Mouse (Mus musculus) liver, embryonic 14.5 days (tissue): Measurements from ENCODE around the gene A930009A15Rik. TPM values are rescaled to one million over a fixed set of nuclear protein-coding genes. Genes with fewer than 3 reads are reported as not detected.

Experiments
- ATAC-seq: fragments of 200-750 bp; cut with Nextera tagmentation; 2 replicates; pipeline ENCODE4 v1.8.0; 2017; ENCODE audit warnings: moderate number of reproducible peaks, mild to moderate bottlenecking, moderate library complexity; ENCODE audit not compliant: insufficient read depth
- DNase-seq, 3 experiments: peaks; one replicate each; pipeline ENCODE4 v3.0.0-alpha.2; 2012 to 2013; ENCODE audit warnings: low read depth in 3 of 3, low spot score in 3 of 3
- H3K27ac ChIP-seq: fragments of 300-500 bp; sonication (generic); 2 replicates; pipeline ENCODE4 v1.5.1; 2014; ENCODE audit warnings: moderate library complexity, mild to moderate bottlenecking, control low read depth, inconsistent platforms
- H3K27me3 ChIP-seq: fragments of 300-500 bp; sonication (generic); 2 replicates; pipeline ENCODE4 v1.6.1; 2014; ENCODE audit warnings: mild to moderate bottlenecking, low read length, moderate library complexity; ENCODE audit not compliant: control insufficient read depth, insufficient read depth
- H3K36me3 ChIP-seq: fragments of 300-500 bp; sonication (generic); replicated peaks from 2 replicates; pipeline ENCODE4 v1.6.1; 2014; ENCODE audit warnings: low read depth; ENCODE audit not compliant: control insufficient read depth, insufficient read depth
- H3K4me1 ChIP-seq, 2 experiments: fragments of 200-500 bp in 1 of 2; fragments of 300-500 bp in 1 of 2; sonication (generic) in 1 of 2; replicated peaks; 2 replicates each; pipeline ENCODE4 v1.6.1; 2012 to 2014; ENCODE audit warnings: antibody characterized with exemption in 1 of 2, inconsistent platforms in 1 of 2, low read length in 1 of 2; ENCODE audit not compliant: control insufficient read depth in 2 of 2, insufficient read depth in 2 of 2
- H3K4me2 ChIP-seq: fragments of 300-500 bp; sonication (generic); 2 replicates; pipeline ENCODE4 v1.6.1; 2014; ENCODE audit warnings: low read depth, mild to moderate bottlenecking, control low read depth, moderate library complexity
- H3K4me3 ChIP-seq, 2 experiments: fragments of 200-500 bp in 1 of 2; fragments of 300-500 bp in 1 of 2; sonication (generic) in 1 of 2; 2 replicates each; pipeline ENCODE4 v1.5.1; 2012 to 2014; ENCODE audit warnings: low read depth in 2 of 2, low read length in 2 of 2, mild to moderate bottlenecking in 2 of 2, control low read depth in 1 of 2, inconsistent platforms in 1 of 2, moderate library complexity in 1 of 2; ENCODE audit not compliant: insufficient read depth in 1 of 2
- H3K9ac ChIP-seq: fragments of 300-500 bp; sonication (generic); replicated peaks from 2 replicates; pipeline ENCODE4 v1.6.1; 2014; ENCODE audit warnings: mild to moderate bottlenecking, control low read depth, moderate library complexity
- H3K9me3 ChIP-seq: fragments of 300-500 bp; sonication (generic); 2 replicates; pipeline ENCODE4 v1.6.1; 2016; ENCODE audit warnings: low read length, mixed read lengths; ENCODE audit not compliant: control insufficient read depth
- CTCF ChIP-seq: IDR thresholded peaks from 2 replicates; pipeline ENCODE4 v1.5.1; 2016; ENCODE audit warnings: antibody characterized with exemption, low read depth, control low read depth
- EP300 ChIP-seq: IDR thresholded peaks from 2 replicates; pipeline ENCODE4 v1.6.1; 2016; ENCODE audit warnings: antibody characterized with exemption, low read depth
- WGBS: fragments of 180-500 bp; shearing (Covaris S2); extraction: QIAGEN DNeasy Blood & Tissue Kit; methylation state at CpG from one replicate; pipeline ENCODE4 v1.1.7; 2014; ENCODE audit not compliant: insufficient replicate concordance; 5-methylcytosine and 5-hydroxymethylcytosine counted together
- polyA plus RNA-seq, 2 experiments: library from polyadenylated mRNA; depleted of rRNA in 1 of 2; stranded (reverse) in 1 of 2; unstranded in 1 of 2; fragments of >200 nt; fragmentation: Nextera tagmentation in 1 of 2; extraction: Ambion mirVana in 1 of 2; gene quantifications; 2 replicates each; pipeline versions ENCODE4 v1.2.1 to v1.2.3; 2012 to 2014

Gene A930009A15Rik
- polyA plus RNA-seq, 2 experiments = not detected

GRCm38 (mm10) chr10:115570577-115570976, 791 bp downstream of the A930009A15Rik start:
- no peaks in the 10 kb centered on the region for H3K4me1 ChIP-seq
- WGBS = 48% methylated on average over 2 of the region's 2 CpGs
- H3K27me3 ChIP-seq = no peaks in the 10 kb centered on the region
- DNase-seq = no peak
- no peak overlapping the region for H3K27ac ChIP-seq
- no peak overlapping the region for H3K9ac ChIP-seq
- no peaks in the 10 kb centered on the region; the same call in 1 of the 2 replicates for H3K9me3 ChIP-seq
- H3K4me2 ChIP-seq = no peak overlapping the region
- ATAC-seq = no peak
- H3K4me3 ChIP-seq = no peak overlapping the region
- H3K36me3 ChIP-seq = no peaks in the 10 kb centered on the region
- TF ChIP-seq CTCF (no peak), EP300 (no peak)

- H3K27me3 ChIP-seq = no peaks in the 10 kb centered on the region
- ATAC-seq (no peak), DNase-seq (no peak)
- H3K27ac ChIP-seq = no peak overlapping the region
- no peak overlapping the region for H3K9ac ChIP-seq
- H3K36me3 ChIP-seq = no peaks in the 10 kb centered on the region
- TF ChIP-seq EP300 (no peak), CTCF (no peak)
- 77% methylated on average over 6 of the region's 6 CpGs for WGBS
- no peak overlapping the region for H3K4me2 ChIP-seq
- H3K9me3 ChIP-seq = no peaks in the 10 kb centered on the region; the same call in 1 of the 2 replicates
- no peaks in the 10 kb centered on the region for H3K4me1 ChIP-seq
- no peak overlapping the region for H3K4me3 ChIP-seq
These were observed 1.5 kb downstream of the A930009A15Rik start for GRCm38 (mm10) chr10:115571317-115571716.

- Histone ChIP-seq H3K9ac (no peak overlapping the region), H3K27me3 (no peaks in the 10 kb centered on the region), H3K4me1 (no peaks in the 10 kb centered on the region), H3K4me2 (no peak overlapping the region), H3K36me3 (no peaks in the 10 kb centered on the region), H3K27ac (no peak overlapping the region), H3K9me3 (no peaks in the 10 kb centered on the region; the same call in 1 of the 2 replicates), H3K4me3 (no peak overlapping the region)
- no peak for ATAC-seq
- DNase-seq = no peak
- TF ChIP-seq CTCF = no peak
- TF ChIP-seq EP300 = no peak
- WGBS = 40% methylated on average over 3 of the region's 3 CpGs
These were observed 2.1 kb downstream of the A930009A15Rik start for GRCm38 (mm10) chr10:115571734-115572440.

GRCm38 (mm10) chr10:115579076-115579475, 9.3 kb downstream of the A930009A15Rik start:
- no peak overlapping the region for H3K9ac ChIP-seq
- no peak overlapping the region for H3K4me3 ChIP-seq
- no peaks in the 10 kb centered on the region for H3K9me3 ChIP-seq
- WGBS = 64% methylated on average over 7 of the region's 7 CpGs
- no peaks in the 10 kb centered on the region for H3K36me3 ChIP-seq
- ATAC-seq (no peak), DNase-seq (no peak)
- TF ChIP-seq CTCF (no peak), EP300 (no peak)
- H3K4me1 ChIP-seq = no peaks in the 10 kb centered on the region
- no peaks in the 10 kb centered on the region for H3K27me3 ChIP-seq
- H3K4me2 ChIP-seq = no peak overlapping the region
- H3K27ac ChIP-seq = no peak overlapping the region

- H3K9me3 ChIP-seq = no peaks in the 10 kb centered on the region
- ATAC-seq = no peak
- no peak for DNase-seq
- no peaks in the 10 kb centered on the region for H3K4me1 ChIP-seq
- 58% methylated on average over 7 of the region's 7 CpGs for WGBS
- H3K36me3 ChIP-seq = no peaks in the 10 kb centered on the region
- no peak overlapping the region for H3K9ac ChIP-seq
- no peak overlapping the region for H3K4me3 ChIP-seq
- no peak overlapping the region for H3K27ac ChIP-seq
- TF ChIP-seq EP300 = no peak
- TF ChIP-seq CTCF = no peak
- no peak overlapping the region for H3K4me2 ChIP-seq
- H3K27me3 ChIP-seq = peaks cover 1% of the 10 kb centered on the region
These were observed 9.7 kb downstream of the A930009A15Rik start for GRCm38 (mm10) chr10:115579494-115579893.
